Mouse (Mus musculus): ENCODE measurements at regions not wholly inside any gene's neighbourhood (a gene's known extent, or its start where the extent isn't known, plus 50 kb on each side); places are given as distances from the start of the nearest gene placed in this dataset.

DNA sequence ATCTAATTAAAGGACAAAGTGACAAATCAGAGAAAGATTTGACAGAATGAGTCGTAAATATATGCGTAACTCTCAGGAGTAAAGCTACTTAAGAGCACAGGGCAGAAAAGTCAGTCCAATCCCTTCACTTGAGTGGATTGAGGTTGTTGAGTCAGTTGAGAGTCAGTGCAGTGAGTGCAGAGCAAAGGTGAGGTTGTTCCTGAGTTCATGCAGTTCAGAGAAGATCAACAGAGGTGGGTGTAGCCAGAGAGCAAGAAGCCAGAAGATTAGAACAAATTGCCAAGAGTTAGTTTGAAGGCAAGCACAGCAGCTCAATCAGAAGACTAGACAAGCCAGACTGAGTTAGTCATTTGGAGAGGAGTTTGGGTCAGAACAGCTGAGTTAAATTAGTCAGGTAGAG, 237.4 kb upstream of the Amd2 start:
- Histone ChIP-seq H3K79me2 (ENCODE audit: control insufficient read depth, insufficient read depth, low read length, poor library complexity) (no peaks in the 10 kb centered on the region), H3K27me3 (ENCODE audit: control insufficient read depth in 1 of 2, insufficient read depth in 2 of 2, low read length in 2 of 2) (no peaks in the 10 kb centered on the region), H3K4me3 (ENCODE audit: control insufficient read depth in 1 of 2, insufficient read depth in 1 of 2, low read depth in 2 of 2, low read length in 2 of 2) (no peak overlapping the region), H3K36me3 (ENCODE audit: control insufficient read depth in 1 of 2, insufficient read depth in 2 of 2, low read length in 2 of 2) (no peaks in the 10 kb centered on the region), H3K9ac (ENCODE audit: control insufficient read depth, low read depth, low read length, poor library complexity, severe bottlenecking) (no peak overlapping the region), H3K9me3 (replicated peaks; ENCODE audit: insufficient read depth, low read length) (no peaks in the 10 kb centered on the region), H3K27ac (ENCODE audit: control insufficient read depth, low read depth, low read length) (no peak overlapping the region), H3K4me1 (ENCODE audit: control insufficient read depth in 1 of 2, insufficient read depth in 2 of 2, low read length in 2 of 2) (no peaks in the 10 kb centered on the region)
- no peak for DNase-seq (ENCODE audit: low read depth, low spot score)
- TF ChIP-seq POLR2AphosphoS5 (IDR thresholded peaks at IDR 0.05; ENCODE audit: borderline replicate concordance, low read depth, low read length) (no peak), CHD2 (IDR thresholded peaks at IDR 0.05; ENCODE audit: low read length) (no peak), USF1 (IDR thresholded peaks at IDR 0.05; ENCODE audit: low read depth, low read length) (no peak), ETS1 (IDR thresholded peaks at IDR 0.05; ENCODE audit: low read depth, low read length) (no peak), ZMIZ1 (IDR thresholded peaks at IDR 0.05; ENCODE audit: low read depth, low read length) (no peak), JUND (IDR thresholded peaks at IDR 0.05; ENCODE audit: low read depth, low read length) (no peak), EP300 (IDR thresholded peaks at IDR 0.05; ENCODE audit: low read depth in 1 of 2, low read length in 2 of 2) (no peak), MEF2A (IDR thresholded peaks at IDR 0.05; ENCODE audit: extremely low read depth, insufficient replicate concordance, low read depth, low read length, poor library complexity, severe bottlenecking) (no peak)

DNA sequence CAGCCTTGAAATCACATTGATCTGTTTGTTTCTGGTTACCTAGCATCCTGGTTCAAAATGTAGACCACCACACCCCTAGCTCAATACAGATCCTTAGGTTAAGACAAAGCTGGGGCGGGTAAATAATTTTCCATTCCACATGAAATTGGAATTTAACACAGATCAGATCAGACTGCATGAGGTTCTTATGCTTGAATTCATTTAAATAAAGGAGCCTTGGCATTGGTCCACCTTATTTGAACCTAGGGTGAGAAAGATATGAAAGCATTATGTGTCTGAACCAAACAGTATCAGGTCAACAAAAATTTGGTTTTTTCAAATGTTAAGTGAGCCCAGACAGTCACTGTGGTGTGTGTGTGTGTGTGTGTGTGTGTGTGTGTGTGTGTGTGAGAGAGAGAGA, 234.3 kb upstream of the Amd2 start:
- Histone ChIP-seq H3K9me3 (replicated peaks; ENCODE audit: insufficient read depth, low read length) (no peaks in the 10 kb centered on the region), H3K27me3 (ENCODE audit: control insufficient read depth in 1 of 2, insufficient read depth in 2 of 2, low read length in 2 of 2) (no peaks in the 10 kb centered on the region), H3K9ac (ENCODE audit: control insufficient read depth, low read depth, low read length, poor library complexity, severe bottlenecking) (no peak overlapping the region), H3K4me1 (ENCODE audit: control insufficient read depth in 1 of 2, insufficient read depth in 2 of 2, low read length in 2 of 2) (no peaks in the 10 kb centered on the region), H3K36me3 (ENCODE audit: control insufficient read depth in 1 of 2, insufficient read depth in 2 of 2, low read length in 2 of 2) (no peaks in the 10 kb centered on the region), H3K27ac (ENCODE audit: control insufficient read depth, low read depth, low read length) (no peak overlapping the region), H3K79me2 (ENCODE audit: control insufficient read depth, insufficient read depth, low read length, poor library complexity) (no peaks in the 10 kb centered on the region), H3K4me3 (ENCODE audit: control insufficient read depth in 1 of 2, insufficient read depth in 1 of 2, low read depth in 2 of 2, low read length in 2 of 2) (no peak overlapping the region)
- no peak for DNase-seq (ENCODE audit: low read depth, low spot score)
- no peak for TF ChIP-seq POLR2AphosphoS2 (IDR thresholded peaks at IDR 0.05; ENCODE audit: low read length)
- no peak for TF ChIP-seq EP300 (IDR thresholded peaks at IDR 0.05; ENCODE audit: low read depth in 1 of 2, low read length in 2 of 2)
- TF ChIP-seq MAFK (IDR thresholded peaks at IDR 0.05; ENCODE audit: borderline replicate concordance, low read depth, low read length) = no peak
- no peak for TF ChIP-seq MAX (IDR thresholded peaks at IDR 0.05; ENCODE audit: low read length)
- TF ChIP-seq GATA1 (IDR thresholded peaks at IDR 0.05; ENCODE audit: low read depth, low read length) = no peak
- no peak for TF ChIP-seq MAZ (IDR thresholded peaks at IDR 0.05; ENCODE audit: low read depth, low read length)
- no peak for TF ChIP-seq MYC (IDR thresholded peaks at IDR 0.05; ENCODE audit: low read depth, low read length)

DNA sequence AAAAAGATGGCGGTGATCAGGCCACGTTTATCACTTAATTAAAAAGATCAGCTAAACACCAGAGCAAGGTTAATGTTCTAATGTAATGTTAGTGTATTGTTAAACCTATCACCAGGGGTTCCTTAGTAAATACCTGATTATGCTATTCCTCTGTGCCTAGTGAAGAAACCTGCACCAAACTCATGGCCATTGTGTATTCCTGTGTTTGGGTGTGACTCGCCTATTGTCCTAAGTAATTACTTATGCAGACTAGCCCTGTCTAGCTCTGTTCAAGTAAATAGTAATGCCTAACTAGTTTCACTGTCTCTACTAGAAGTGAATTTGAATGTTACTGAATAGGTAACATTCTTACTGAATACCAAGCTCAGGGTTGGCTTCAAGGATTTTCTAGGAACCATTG, 231.6 kb upstream of the Amd2 start:
- no peak overlapping the region for H3K4me3 ChIP-seq (ENCODE audit: control insufficient read depth in 1 of 2, insufficient read depth in 1 of 2, low read depth in 2 of 2, low read length in 2 of 2)
- no peak overlapping the region for H3K9ac ChIP-seq (ENCODE audit: control insufficient read depth, low read depth, low read length, poor library complexity, severe bottlenecking)
- H3K4me1 ChIP-seq (ENCODE audit: control insufficient read depth in 1 of 2, insufficient read depth in 2 of 2, low read length in 2 of 2) = no peaks in the 10 kb centered on the region
- H3K27ac ChIP-seq (ENCODE audit: control insufficient read depth, low read depth, low read length) = no peak overlapping the region
- H3K9me3 ChIP-seq (replicated peaks; ENCODE audit: insufficient read depth, low read length) = no peaks in the 10 kb centered on the region
- DNase-seq (ENCODE audit: low read depth, low spot score) = no peak
- H3K36me3 ChIP-seq (ENCODE audit: control insufficient read depth in 1 of 2, insufficient read depth in 2 of 2, low read length in 2 of 2) = no peaks in the 10 kb centered on the region
- H3K27me3 ChIP-seq (ENCODE audit: control insufficient read depth in 1 of 2, insufficient read depth in 2 of 2, low read length in 2 of 2) = no peaks in the 10 kb centered on the region
- no peak for TF ChIP-seq POLR2A (IDR thresholded peaks at IDR 0.05; ENCODE audit: control insufficient read depth in 1 of 2, insufficient read depth in 1 of 2, low read depth in 1 of 2, low read length in 2 of 2, poor library complexity in 1 of 2)
- no peak for TF ChIP-seq HCFC1 (IDR thresholded peaks at IDR 0.05; ENCODE audit: low read depth, low read length)
- no peak for TF ChIP-seq BHLHE40 (IDR thresholded peaks at IDR 0.05; ENCODE audit: borderline replicate concordance, low read depth, low read length)
- TF ChIP-seq TCF12 (IDR thresholded peaks at IDR 0.05; ENCODE audit: low read depth, low read length) = no peak
- TF ChIP-seq TAL1 (IDR thresholded peaks at IDR 0.05; ENCODE audit: low read length) = no peak
- TF ChIP-seq NELFE (IDR thresholded peaks at IDR 0.05; ENCODE audit: low read depth, low read length) = no peak
- TF ChIP-seq EP300 (IDR thresholded peaks at IDR 0.05; ENCODE audit: low read depth in 1 of 2, low read length in 2 of 2) = no peak
- TF ChIP-seq MAFK (IDR thresholded peaks at IDR 0.05; ENCODE audit: borderline replicate concordance, low read depth, low read length) = no peak
- no peak for TF ChIP-seq GABPA (IDR thresholded peaks at IDR 0.05; ENCODE audit: low read depth, low read length)
- TF ChIP-seq MXI1 (IDR thresholded peaks at IDR 0.05; ENCODE audit: low read depth, low read length) = no peak
- no peak for TF ChIP-seq E2F4 (IDR thresholded peaks at IDR 0.05; ENCODE audit: borderline replicate concordance, low read depth, low read length)
- TF ChIP-seq ZMIZ1 (IDR thresholded peaks at IDR 0.05; ENCODE audit: low read depth, low read length) = no peak
- no peak for TF ChIP-seq ETS1 (IDR thresholded peaks at IDR 0.05; ENCODE audit: low read depth, low read length)
- no peaks in the 10 kb centered on the region for H3K79me2 ChIP-seq (ENCODE audit: control insufficient read depth, insufficient read depth, low read length, poor library complexity)
